Mouse (Mus musculus) ES-E14 (cell line): ENCODE measurements at regions not wholly inside any gene's neighbourhood (a gene's known extent, or its start where the extent isn't known, plus 50 kb on each side); places are given as distances from the start of the nearest gene placed in this dataset.

Source experiments
- CHD2 ChIP-seq: IDR thresholded peaks from 2 replicates; pipeline ENCODE4 v1.6.1; 2014; ENCODE audit warnings: mild to moderate bottlenecking, low read depth, low read length, inconsistent platforms
- HCFC1 ChIP-seq: IDR thresholded peaks from 2 replicates; pipeline ENCODE4 v1.6.1; 2012; ENCODE audit warnings: low read length, inconsistent platforms, borderline replicate concordance; ENCODE audit not compliant: insufficient read depth
- MAFK ChIP-seq: IDR thresholded peaks from 2 replicates; pipeline ENCODE4 v1.6.1; 2014; ENCODE audit warnings: mild to moderate bottlenecking, low read depth, low read length, inconsistent platforms; ENCODE audit not compliant: insufficient read depth
- ZNF384 ChIP-seq: IDR thresholded peaks from 2 replicates; pipeline ENCODE4 v1.6.1; 2012; ENCODE audit warnings: low read depth, low read length, inconsistent platforms

GRCm38 (mm10) chr5:50126177-50126576, 67.4 kb upstream of the Adgra3 start:
- TF ChIP-seq HCFC1 (no peak), ZNF384 (no peak), MAFK (no peak), CHD2 (no peak)
